Mouse (Mus musculus) neural tube, postnatal 0 days (tissue): Measurements from ENCODE around the gene Trim11. TPM values are rescaled to one million over a fixed set of nuclear protein-coding genes. Genes with fewer than 3 reads are reported as not detected.

Source experiments
- microRNA-seq: library from miRNA; unstranded; fragments of <30 nt; microRNA quantifications from one replicate; pipeline ENCODE4, GENCODE M21; 2016
- polyA plus RNA-seq: library from polyadenylated mRNA; unstranded; fragments of >200 nt; fragmentation: Nextera tagmentation; extraction: Ambion mirVana; gene quantifications from 2 replicates; pipeline ENCODE4 v1.2.1, GENCODE M21; 2015

Gene Trim11
- polyA plus RNA-seq = 16.3 and 17.6 TPM in 2 replicates

GRCm38 (mm10) chr11:58978027-58978705, at the start of gene Trim11:
Gene Trim11, plus strand, starts transcription at chr11:58978093.

GRCm38 (mm10) chr11:58938322-58939087, 39.4 kb upstream of the Trim11 start, which contains the start of gene Rnf187:
Gene Rnf187, minus strand, starts transcription at chr11:58938916.

GRCm38 (mm10) chr11:58948542-58949479, 29.1 kb upstream of the Trim11 start, which contains the start of gene Hist3h2ba:
Gene Hist3h2ba, plus strand, starts transcription at chr11:58948920.

GRCm38 (mm10) chr11:58954420-58955142, 23.3 kb upstream of the Trim11 start, which contains the start of the genes Hist3h2a and Trim17:
Gene Hist3h2a, plus strand, starts transcription at chr11:58954685.
Gene Trim17, plus strand, starts transcription at chr11:58954685.

Small RNA genes within 50 kb of the gene (microRNA-seq; reads per million reads assigned to microRNA genes)
- not detected for gene Gm44313

Other genes with a start within 250 kb of the Trim11 start
- not detected in 2 replicates for gene Olfr317, start 238.9 kb upstream of the Trim11 start, polyA plus RNA-seq
- not detected in 2 replicates for gene Olfr316, start 225.4 kb upstream of the Trim11 start, polyA plus RNA-seq
- gene Olfr315, start 204.9 kb upstream of the Trim11 start, polyA plus RNA-seq = not detected in 2 replicates
- gene Olfr314, start 195.1 kb upstream of the Trim11 start, polyA plus RNA-seq = not detected in 2 replicates
- gene Fam183b, start 176.1 kb upstream of the Trim11 start, polyA plus RNA-seq = 15.4 and 16.6 TPM in 2 replicates
- not detected in 2 replicates for gene Olfr313, start 163.1 kb upstream of the Trim11 start, polyA plus RNA-seq
- gene Olfr312, start 148.9 kb upstream of the Trim11 start, polyA plus RNA-seq = not detected in 2 replicates
- gene Olfr311, start 138.8 kb upstream of the Trim11 start, polyA plus RNA-seq = not detected in 2 replicates
- gene Gm12258, start 130.9 kb upstream of the Trim11 start, polyA plus RNA-seq = 10.6 and 13.8 TPM in 2 replicates
- gene 2810021J22Rik, start 110.9 kb upstream of the Trim11 start, polyA plus RNA-seq = 8.7 and 8.9 TPM in 2 replicates
- 4.1 and 5.5 TPM in 2 replicates for gene Zfp39, start 73.9 kb upstream of the Trim11 start, polyA plus RNA-seq
- gene Btnl10, start 60.2 kb upstream of the Trim11 start, polyA plus RNA-seq = not detected in 2 replicates
- gene Rnf187, start 39.2 kb upstream of the Trim11 start, polyA plus RNA-seq = 689 and 707 TPM in 2 replicates
- gene Hist3h2ba, start 29.2 kb upstream of the Trim11 start, polyA plus RNA-seq = 79.4 and 87.2 TPM in 2 replicates
- 40.8 and 43.4 TPM in 2 replicates for gene Hist3h2a, start 23.4 kb upstream of the Trim11 start, polyA plus RNA-seq
- 0.48 and 0.62 TPM in 2 replicates for gene Trim17, start 23.4 kb upstream of the Trim11 start, polyA plus RNA-seq
- 0.27 and 0.68 TPM in 2 replicates for gene Obscn, start 158.3 kb downstream of the Trim11 start, polyA plus RNA-seq
- gene Iba57, start 185.6 kb downstream of the Trim11 start, polyA plus RNA-seq = 6.6 and 7.1 TPM in 2 replicates
- 0.55 and 1.5 TPM in 2 replicates for gene Gjc2, start 205.1 kb downstream of the Trim11 start, polyA plus RNA-seq
- gene Guk1, start 214.1 kb downstream of the Trim11 start, polyA plus RNA-seq = 277 and 283 TPM in 2 replicates
- 116 and 117 TPM in 2 replicates for gene Mrpl55, start 224.4 kb downstream of the Trim11 start, polyA plus RNA-seq
- gene 2310033P09Rik, start 230.2 kb downstream of the Trim11 start, polyA plus RNA-seq = 26.2 and 28.5 TPM in 2 replicates